Mouse (Mus musculus) erythroblast, embryonic 14.5 days (primary cell): ENCODE data around the gene Pigp. TPM values are rescaled to one million over a fixed set of nuclear protein-coding genes. Genes with fewer than 3 reads are reported as not detected.

Experiments used
- H3K27me3 ChIP-seq: 2 replicates; pipeline ENCODE4 v1.6.1; 2012; ENCODE audit warnings: inconsistent platforms; ENCODE audit not compliant: control insufficient read depth
- H3K36me3 ChIP-seq: 2 replicates; pipeline ENCODE4 v1.6.1; 2012; ENCODE audit warnings: mild to moderate bottlenecking, inconsistent platforms; ENCODE audit not compliant: control insufficient read depth
- H3K4me1 ChIP-seq: 2 replicates; pipeline ENCODE4 v1.6.1; 2012; ENCODE audit warnings: inconsistent platforms; ENCODE audit not compliant: control insufficient read depth
- H3K4me3 ChIP-seq: replicated peaks from 2 replicates; pipeline ENCODE3; 2012; ENCODE audit warnings: moderate library complexity, mild to moderate bottlenecking, inconsistent platforms
- H3K9me3 ChIP-seq: 2 replicates; pipeline ENCODE4 v1.6.1; 2012; ENCODE audit warnings: low read length, inconsistent platforms, mixed read lengths; ENCODE audit not compliant: control insufficient read depth
- GATA1 ChIP-seq: IDR thresholded peaks from 2 replicates; pipeline ENCODE4 v1.6.1; 2012; ENCODE audit warnings: low read length, inconsistent platforms, mixed read lengths
- TAL1 ChIP-seq: IDR thresholded peaks from 3 replicates; pipeline ENCODE4 v1.6.1; 2012; ENCODE audit warnings: low read length, inconsistent platforms, mixed read lengths
- polyA plus RNA-seq: library from polyadenylated mRNA; stranded (reverse); fragments of >175 nt; gene quantifications from 2 replicates; pipeline ENCODE4 v1.2.3, GENCODE M21; 2012

The Pigp gene
- polyA plus RNA-seq, 1 experiment = 0.69 TPM

DNA sequence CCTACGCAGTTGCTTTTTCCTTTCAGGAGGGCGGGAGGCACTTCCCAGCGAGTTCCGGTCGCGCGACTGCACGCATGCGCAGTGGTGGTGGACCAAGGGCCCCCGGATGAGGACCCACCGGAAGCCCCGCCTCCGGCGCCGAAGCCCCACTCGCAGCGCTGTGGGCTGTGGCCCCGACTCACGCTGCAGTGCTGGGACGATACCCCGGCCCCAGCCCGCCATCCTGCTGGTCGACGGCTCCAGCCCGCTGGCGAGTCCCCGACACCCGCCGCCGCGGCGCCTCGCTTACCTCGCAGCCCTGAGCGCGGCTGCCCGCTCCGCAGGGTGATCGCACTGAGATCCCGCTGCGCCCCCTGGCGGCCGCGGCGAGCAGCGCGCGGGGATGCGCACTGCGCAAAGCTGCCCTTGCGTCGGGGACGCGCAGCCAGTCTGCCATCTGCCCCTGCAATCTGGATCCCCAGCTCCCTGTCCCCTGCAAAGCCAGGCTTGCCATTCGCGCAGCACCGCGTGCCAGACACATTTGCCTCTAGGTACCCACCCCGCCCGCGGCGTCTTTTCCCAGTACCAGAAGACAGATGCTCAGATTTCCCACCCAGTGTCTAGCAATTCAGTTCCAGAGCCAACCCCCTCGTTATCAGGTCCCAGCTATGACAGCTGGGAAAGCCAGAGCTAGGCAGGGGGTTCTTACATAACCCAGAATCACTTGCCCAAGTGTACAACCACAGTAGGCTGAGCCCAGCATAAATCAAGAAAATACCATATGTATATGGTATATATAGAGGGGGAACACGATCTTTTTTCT lies 58.2 kb downstream of the Pigp start, which contains the start of gene Hlcs:
Gene Hlcs (minus strand): TSS at position 343 of the 802 bp plus-strand sequence.
- Histone ChIP-seq H3K27me3 (no peaks in the 10 kb centered on the region; the same call in 1 of the 2 replicates), H3K4me3 (peak within 1 kb of the TSS; percentile 93), H3K9me3 (no peaks in the 10 kb centered on the region), H3K36me3 (no peaks in the 10 kb centered on the region), H3K4me1 (peaks cover 24% of the 10 kb centered on the region)
- TF ChIP-seq GATA1 (no peak), TAL1 (no peak)

DNA sequence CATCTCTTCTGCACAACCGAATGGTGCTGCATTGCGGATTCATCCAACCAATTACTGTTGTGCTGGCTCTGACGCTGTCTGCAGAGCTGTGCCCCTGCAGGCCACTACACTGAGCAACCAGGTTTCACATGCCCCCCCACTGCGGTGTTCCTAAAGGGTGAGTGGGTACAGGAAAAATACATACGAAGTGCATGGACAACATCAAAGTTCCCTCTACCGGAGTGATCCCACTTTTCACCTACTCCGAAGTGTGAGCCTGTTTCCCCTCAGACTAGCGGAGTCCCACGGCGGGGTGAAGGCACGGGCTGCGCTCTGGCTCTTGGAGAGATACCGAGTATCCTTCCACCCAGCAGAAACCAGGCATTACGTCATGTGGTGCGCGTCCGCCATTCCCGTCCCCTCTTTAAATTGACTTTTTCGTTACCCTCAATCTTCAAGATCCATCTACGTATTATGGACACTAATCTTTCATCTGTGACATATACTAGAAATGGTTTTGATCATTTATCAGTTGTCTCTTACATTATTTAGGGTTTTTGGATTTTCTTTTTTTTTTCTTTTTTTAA lies 58.9 kb downstream of the Pigp start:
- Histone ChIP-seq H3K9me3 (no peaks in the 10 kb centered on the region), H3K27me3 (no peaks in the 10 kb centered on the region; the same call in 1 of the 2 replicates), H3K36me3 (no peaks in the 10 kb centered on the region), H3K4me1 (peaks cover 24% of the 10 kb centered on the region), H3K4me3 (peak overlapping the region; percentile 93)
- no peak for TF ChIP-seq TAL1
- no peak for TF ChIP-seq GATA1

DNA sequence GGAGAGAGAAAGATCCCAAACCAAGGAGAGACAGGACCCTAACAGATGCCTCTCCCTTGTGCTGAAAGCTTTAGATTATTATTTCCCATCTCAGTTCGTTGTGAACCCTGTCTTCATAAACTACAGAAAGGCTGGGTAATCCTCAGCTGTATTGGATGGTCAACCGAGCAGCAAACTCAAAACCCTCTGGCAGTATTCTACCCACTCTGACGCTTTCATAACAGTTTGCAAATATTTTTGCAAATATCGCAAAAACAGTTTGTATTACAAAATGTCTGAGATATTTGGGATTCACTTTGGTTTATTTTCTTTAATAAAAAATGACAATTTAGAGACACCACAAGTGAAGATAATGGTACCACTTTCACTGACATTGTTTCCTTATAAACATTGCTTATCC lies 59.7 kb downstream of the Pigp start:
- H3K9me3 ChIP-seq = no peaks in the 10 kb centered on the region
- H3K27me3 ChIP-seq = no peaks in the 10 kb centered on the region; the same call in 1 of the 2 replicates
- TF ChIP-seq GATA1 = no peak
- no peak for TF ChIP-seq TAL1
- H3K4me3 ChIP-seq = peak overlapping the region; percentile 93
- peaks cover 24% of the 10 kb centered on the region for H3K4me1 ChIP-seq
- H3K36me3 ChIP-seq = no peaks in the 10 kb centered on the region

DNA sequence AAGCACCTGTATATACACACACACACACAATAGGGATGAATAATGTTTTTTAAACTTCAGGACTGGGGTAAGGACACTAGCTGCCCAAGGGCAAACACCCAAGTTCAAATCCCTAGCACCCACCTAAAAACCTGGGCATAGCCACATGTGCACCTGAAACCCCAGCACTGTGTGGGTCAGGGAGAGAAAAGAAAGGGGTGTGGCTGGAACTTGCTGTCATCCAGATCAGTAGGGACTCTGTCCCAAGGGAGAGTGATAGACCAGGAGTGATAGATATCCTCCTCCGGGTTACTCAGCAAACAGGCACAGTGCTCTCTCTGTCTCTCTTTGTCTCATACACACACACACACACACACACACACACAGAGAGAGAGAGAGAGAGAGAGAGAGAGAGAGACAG lies 60.2 kb downstream of the Pigp start:
- TF ChIP-seq TAL1 = no peak
- no peak for TF ChIP-seq GATA1

DNA sequence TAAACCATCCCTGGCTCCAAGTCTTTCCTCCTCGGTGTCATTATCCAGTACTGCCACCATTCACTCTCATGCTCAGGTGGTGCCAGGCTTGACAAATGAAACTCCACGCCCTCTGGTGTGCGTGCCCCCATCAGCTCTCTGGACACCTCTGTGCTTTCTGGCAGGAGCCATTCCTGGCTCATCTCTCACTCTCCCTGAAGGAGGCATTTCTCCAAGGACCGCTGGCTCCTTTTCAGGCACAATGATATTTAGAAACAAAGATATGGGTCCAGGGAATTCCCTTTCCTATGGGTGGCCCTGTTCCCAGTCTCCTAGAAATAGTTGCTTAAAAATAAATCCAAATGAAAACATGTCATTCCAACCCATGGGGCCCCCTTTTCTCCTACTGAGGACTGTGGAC lies 62.6 kb downstream of the Pigp start:
- TF ChIP-seq TAL1 (no peak), GATA1 (no peak)
- Histone ChIP-seq H3K4me1 (peaks cover 21% of the 10 kb centered on the region), H3K4me3 (no peak overlapping the region), H3K27me3 (peaks cover 3% of the 10 kb centered on the region), H3K9me3 (no peaks in the 10 kb centered on the region), H3K36me3 (no peaks in the 10 kb centered on the region)

More for the DNA sequence above, 60.2 kb downstream of the Pigp start:
- H3K27me3 ChIP-seq = no peaks in the 10 kb centered on the region; the same call in 1 of the 2 replicates
- no peak overlapping the region for H3K4me3 ChIP-seq
- H3K9me3 ChIP-seq = no peaks in the 10 kb centered on the region
- peaks cover 24% of the 10 kb centered on the region for H3K4me1 ChIP-seq
- H3K36me3 ChIP-seq = no peaks in the 10 kb centered on the region

Other genes starting within 250 kb of the Pigp start
- 0.06 and 0.08 TPM in 2 replicates for gene Hlcs, start 58.3 kb downstream of the Pigp start, polyA plus RNA-seq
- not detected in 2 replicates for gene Ripply3, start 43.4 kb downstream of the Pigp start, polyA plus RNA-seq
- 0.04 and 0.18 TPM in 2 replicates for gene Ttc3, start 1.2 kb downstream of the Pigp start, polyA plus RNA-seq
- gene Vps26c, start 155.0 kb upstream of the Pigp start, polyA plus RNA-seq = 0.06 and 0.20 TPM in 2 replicates
- 1.7 and 2.2 TPM in 2 replicates for gene Dyrk1a, start 198.2 kb upstream of the Pigp start, polyA plus RNA-seq